Mouse (Mus musculus) CH12.LX (cell line): ENCODE measurements around the gene Ccdc50. TPM values are rescaled to one million over a fixed set of nuclear protein-coding genes. Genes with fewer than 3 reads are reported as not detected.
A peak's percentile ranks its signal among the peaks of the same experiment; 100 is the strongest.

ENCODE experiments used
- DNase-seq: peaks from one replicate; pipeline ENCODE4 v3.0.0-alpha.2; 2013; ENCODE audit errors: extremely low read depth
- H3K27ac ChIP-seq: 2 replicates; pipeline ENCODE4 v1.5.1; 2012; ENCODE audit warnings: low read depth, mild to moderate bottlenecking, control low read depth, moderate library complexity; ENCODE audit not compliant: insufficient read depth
- H3K27me3 ChIP-seq: replicated peaks from 2 replicates; pipeline ENCODE3; 2012; ENCODE audit warnings: inconsistent platforms
- H3K36me3 ChIP-seq, 2 experiments: replicated peaks in 1 of 2; 2 replicates each; pipeline versions ENCODE3 to v1.6.1; 2012; ENCODE audit warnings: inconsistent platforms in 1 of 2, low read length in 1 of 2, mild to moderate bottlenecking in 1 of 2, mixed read lengths in 1 of 2, moderate library complexity in 1 of 2; ENCODE audit not compliant: control insufficient read depth in 1 of 2, insufficient read depth in 1 of 2
- H3K4me1 ChIP-seq, 2 experiments: 2 replicates each; pipeline ENCODE4 v1.6.1; 2012; ENCODE audit warnings: inconsistent platforms in 1 of 2, moderate library complexity in 1 of 2; ENCODE audit not compliant: insufficient read depth in 2 of 2, control insufficient read depth in 1 of 2
- H3K4me2 ChIP-seq: 2 replicates; pipeline ENCODE4 v1.6.1; 2012; ENCODE audit warnings: low read depth, mild to moderate bottlenecking, control low read depth; ENCODE audit not compliant: poor library complexity, insufficient read depth, severe bottlenecking
- H3K4me3 ChIP-seq, 3 experiments: fragments of 150-350 bp in 1 of 3; sonication (generic) in 1 of 3; replicated peaks in 1 of 3; 2 replicates each; pipeline versions ENCODE3 to v1.5.1; 2011 to 2012; ENCODE audit warnings: low read depth in 2 of 3, low read length in 2 of 3, mild to moderate bottlenecking in 2 of 3, moderate library complexity in 2 of 3, control low read depth in 1 of 3, improper control_type of control experiment in 1 of 3, inconsistent platforms in 1 of 3, mixed read lengths in 1 of 3; ENCODE audit not compliant: poor library complexity in 1 of 3
- H3K79me2 ChIP-seq: replicated peaks from 2 replicates; pipeline ENCODE4 v1.6.1; 2012; ENCODE audit warnings: mild to moderate bottlenecking, moderate library complexity; ENCODE audit not compliant: control insufficient read depth, poor library complexity, insufficient read depth, severe bottlenecking; ENCODE audit errors: extremely low read depth
- H3K9ac ChIP-seq: 2 replicates; pipeline ENCODE4 v1.6.1; 2012; ENCODE audit warnings: low read depth, mild to moderate bottlenecking, control low read depth, moderate library complexity; ENCODE audit not compliant: insufficient read depth
- H3K9me3 ChIP-seq: replicated peaks from 2 replicates; pipeline ENCODE3; 2012; ENCODE audit warnings: low read length, inconsistent platforms, mixed read lengths
- CHD1 ChIP-seq: IDR thresholded peaks from 2 replicates; pipeline ENCODE4 v1.6.1; 2012; ENCODE audit warnings: low read depth, low read length, improper control_type of control experiment, inconsistent platforms
- ELF1 ChIP-seq: IDR thresholded peaks from 2 replicates; pipeline ENCODE4 v1.6.1; 2014; ENCODE audit warnings: low read depth, mild to moderate bottlenecking, inconsistent platforms, low read length, improper control_type of control experiment
- GABPA ChIP-seq: IDR thresholded peaks from 2 replicates; pipeline ENCODE4 v1.6.1; 2012; ENCODE audit warnings: low read depth, low read length, improper control_type of control experiment, inconsistent platforms; ENCODE audit not compliant: insufficient replicate concordance
- MEF2A ChIP-seq: IDR thresholded peaks from 2 replicates; pipeline ENCODE4 v1.6.1; 2014; ENCODE audit warnings: low read depth, mild to moderate bottlenecking, inconsistent platforms, low read length, improper control_type of control experiment, borderline replicate concordance
- MXI1 ChIP-seq: IDR thresholded peaks from 2 replicates; pipeline ENCODE4 v1.6.1; 2011; ENCODE audit warnings: mild to moderate bottlenecking, low read depth, low read length, improper control_type of control experiment
- NELFE ChIP-seq: IDR thresholded peaks from 2 replicates; pipeline ENCODE4 v1.6.1; 2011; ENCODE audit warnings: low read depth, low read length, improper control_type of control experiment
- NRF1 ChIP-seq: IDR thresholded peaks from 2 replicates; pipeline ENCODE4 v1.6.1; 2014; ENCODE audit warnings: low read depth, mild to moderate bottlenecking, inconsistent platforms, low read length, improper control_type of control experiment, moderate library complexity
- POLR2A ChIP-seq: IDR thresholded peaks from 2 replicates; pipeline ENCODE4 v1.6.1; 2011; ENCODE audit warnings: low read depth, mild to moderate bottlenecking, improper control_type of control experiment, low read length
- SIN3A ChIP-seq: IDR thresholded peaks from 2 replicates; pipeline ENCODE4 v1.6.1; 2012; ENCODE audit warnings: low read length, improper control_type of control experiment, inconsistent platforms
- SMC3 ChIP-seq: IDR thresholded peaks from 2 replicates; pipeline ENCODE4 v1.6.1; 2011; ENCODE audit warnings: low read depth, low read length, improper control_type of control experiment
- TBP ChIP-seq: conservative IDR thresholded peaks from 2 replicates; pipeline ENCODE4 v1.6.1; 2011; ENCODE audit warnings: low read depth, low read length, improper control_type of control experiment
- TCF12 ChIP-seq: IDR thresholded peaks from 2 replicates; pipeline ENCODE4 v1.6.1; 2014; ENCODE audit warnings: low read depth, mild to moderate bottlenecking, inconsistent platforms, low read length, improper control_type of control experiment
- ZKSCAN1 ChIP-seq: IDR thresholded peaks from 2 replicates; pipeline ENCODE4 v1.6.1; 2012; ENCODE audit warnings: low read depth, inconsistent platforms, low read length, improper control_type of control experiment, borderline replicate concordance
- dilution Hi-C: fragments of 300-500 bp; cut with MboI; formaldehyde crosslinking; loops from 2 replicates; pipeline ENCODE4 v1.14.3; 2020; ENCODE audit warnings: low sequenced_read_pairs; ENCODE audit not compliant: extremely low pct_unique_long_range_greater_than_20kb, extremely low pct_ligation_motif_present
- in situ Hi-C: fragments of 300-500 bp; cut with MboI; formaldehyde crosslinking; loops from 3 replicates; pipeline ENCODE4 v1.14.3; 2019; ENCODE audit warnings: low sequenced_read_pairs, low pct_ligation_motif_present, low pct_unique_long_range_greater_than_20kb, mixed read lengths
- polyA plus RNA-seq: library from polyadenylated mRNA; unstranded; fragments of >175 nt; gene quantifications from 2 replicates; pipeline ENCODE4 v1.2.1, GENCODE M21; 2012; ENCODE audit warnings: low read depth; ENCODE audit not compliant: insufficient read length
- total RNA-seq, 2 experiments: library from RNA; depleted of rRNA; stranded (reverse); fragments of 300-350 nt in 1 of 2; fragments of >200 nt in 1 of 2; gene quantifications; 2 replicates each; pipeline ENCODE4 v1.2.3; 2012 to 2014

The Ccdc50 gene
- total and polyA plus RNA-seq, 3 experiments = 203 to 261 (median 243) TPM

DNA sequence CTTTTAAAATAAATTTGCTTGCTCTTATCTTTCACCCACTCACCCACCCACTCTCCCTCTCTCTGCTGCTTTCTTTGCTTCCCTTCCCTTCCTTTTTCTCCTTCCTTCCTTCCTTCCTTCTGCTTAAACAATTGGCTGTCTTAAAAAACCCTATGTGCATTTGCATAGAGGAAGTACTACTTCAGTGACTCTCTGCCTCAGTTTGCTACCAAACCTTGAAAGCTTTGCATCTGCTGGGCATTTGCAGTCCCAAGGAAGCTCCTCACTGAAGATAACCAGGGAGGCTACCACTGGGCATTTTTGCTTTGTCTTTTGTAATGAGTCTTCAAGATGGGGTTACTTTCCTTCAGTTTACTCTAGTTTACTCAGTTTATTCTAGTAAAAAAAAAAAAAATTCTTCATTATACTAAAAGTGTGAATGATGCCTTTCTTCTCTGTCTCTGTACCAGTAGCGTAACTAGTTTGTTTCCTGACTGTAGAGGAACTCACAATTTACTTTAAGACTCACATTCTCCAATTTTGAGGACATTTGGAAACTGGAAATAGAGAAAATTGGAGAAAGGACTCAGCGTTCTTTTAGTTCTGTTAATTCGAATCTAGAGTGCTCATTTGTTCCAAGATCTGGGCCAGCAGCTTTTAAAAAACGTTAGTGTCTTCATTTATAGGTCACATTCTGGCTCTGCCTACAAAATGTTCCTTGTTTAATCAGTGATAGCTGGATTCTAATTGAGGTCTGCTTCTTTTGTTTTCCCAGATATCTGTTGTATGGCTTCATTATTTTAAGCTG is 6.8 kb downstream of the Ccdc50 start:
- Histone ChIP-seq H3K4me1 (peaks cover 11 to 66% of the 10 kb centered on the region in 2 experiments), H3K27ac (peak overlapping the region; percentile 48; the same call in 1 of the 2 replicates), H3K9ac (peak overlapping the region; percentile 60; the same call in 1 of the 2 replicates), H3K79me2 (peaks cover 71% of the 10 kb centered on the region), H3K36me3 (peaks cover 8 to 32% of the 10 kb centered on the region in 2 experiments), H3K4me2 (peak overlapping the region; percentile 74), H3K27me3 (no peaks in the 10 kb centered on the region), H3K9me3 (peaks cover 17% of the 10 kb centered on the region), H3K4me3 (peak overlapping the region in 2 of 3 experiments; percentile 4 to 9)
- peak; percentile 16; the same call in 1 of the 2 replicates for TF ChIP-seq ELF1
- TF ChIP-seq SMC3 = no peak
- 0 out of 2 replicates have a peak, but pooled peaks have one; percentile 39 for TF ChIP-seq NELFE
- peak; percentile 90; the same call in 1 of the 2 replicates for TF ChIP-seq TBP
- TF ChIP-seq SIN3A = 0 out of 2 replicates have a peak, but pooled peaks have one; percentile 12
- peak; percentile 36; the same call in 1 of the 2 replicates for TF ChIP-seq TCF12
- TF ChIP-seq MEF2A = no peak
- peak; percentile 54 for TF ChIP-seq POLR2A
- dilution Hi-C loops = no loop called here
- peak; percentile 64 for DNase-seq
- in situ Hi-C loops = no loop called here

DNA sequence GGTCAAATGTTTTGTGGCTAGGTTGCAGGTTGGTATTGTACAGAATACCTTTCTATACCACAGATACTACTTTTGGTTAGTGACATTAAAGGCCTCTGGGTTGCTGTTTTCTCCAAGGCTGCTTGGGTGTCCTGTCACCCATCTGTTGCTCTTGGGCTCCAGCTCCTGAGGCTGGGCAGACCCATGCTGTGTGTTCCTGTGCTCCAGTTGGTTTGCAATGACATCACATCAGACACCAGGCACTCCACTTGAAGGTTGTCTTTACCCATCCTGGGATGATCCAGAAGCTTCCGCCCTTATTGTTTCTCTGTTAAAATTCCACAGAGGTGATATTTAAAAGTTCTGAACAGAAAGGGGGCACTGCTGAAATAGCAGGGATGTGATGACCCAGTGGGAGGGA is 8.3 kb downstream of the Ccdc50 start:
- Histone ChIP-seq H3K9me3 (peaks cover 17% of the 10 kb centered on the region), H3K9ac (no peak overlapping the region; the same call in 1 of the 2 replicates), H3K27ac (peak overlapping the region; percentile 57; the same call in 1 of the 2 replicates), H3K27me3 (no peaks in the 10 kb centered on the region), H3K36me3 (peaks cover 8 to 29% of the 10 kb centered on the region in 2 experiments), H3K4me3 (no peak overlapping the region)
- in situ Hi-C loops (no loop called here), dilution Hi-C loops (no loop called here)
- DNase-seq = no peak
- TF ChIP-seq NELFE (no peak), GABPA (no peak), POLR2A (no peak), CHD1 (no peak), NRF1 (no peak), TBP (no peak), SMC3 (no peak), ZKSCAN1 (no peak), MXI1 (no peak), ELF1 (no peak)
- TF ChIP-seq, all 38 proteins: peak for 0
- Histone ChIP-seq H3K4me1 (peaks cover 17 to 81% of the 10 kb centered on the region in 2 experiments), H3K79me2 (peaks cover 71% of the 10 kb centered on the region), H3K4me2 (no peak overlapping the region)
